Mouse (Mus musculus): ENCODE measurements at regions not wholly inside any gene's neighbourhood (a gene's known extent, or its start where the extent isn't known, plus 50 kb on each side); places are given as distances from the start of the nearest gene placed in this dataset.
"Not testable (repeated sequence)": the region's sequence is repeated elsewhere in the genome, so short reads cannot be mapped to it uniquely, and the experiment has no call there.

GRCm38 (mm10) chr4:23077603-23078002 lies 589.4 kb upstream of the Pou3f2 start:
- no peak for DNase-seq
- Histone ChIP-seq H3K4me2 (no peak overlapping the region), H3K27me3 (ENCODE audit: insufficient read depth, low read length) (no peaks in the 10 kb centered on the region), H3K9me3 (ENCODE audit: low read depth, low read length) (no peaks in the 10 kb centered on the region), H3K36me3 (ENCODE audit: insufficient read depth) (no peaks in the 10 kb centered on the region), H3K4me1 (ENCODE audit: insufficient read depth) (no peaks in the 10 kb centered on the region), H3K27ac (ENCODE audit: low read depth) (no peak overlapping the region), H3K9ac (no peak overlapping the region), H3K4me3 (ENCODE audit: low read depth, low read length) (no peak overlapping the region)
- 53% methylated on average over 2 of the region's 2 CpGs for WGBS
- no peak for TF ChIP-seq CTCF (IDR thresholded peaks at IDR 0.05; ENCODE audit: low read depth)
- no peak for ATAC-seq (ENCODE audit: insufficient read depth)

DNA sequence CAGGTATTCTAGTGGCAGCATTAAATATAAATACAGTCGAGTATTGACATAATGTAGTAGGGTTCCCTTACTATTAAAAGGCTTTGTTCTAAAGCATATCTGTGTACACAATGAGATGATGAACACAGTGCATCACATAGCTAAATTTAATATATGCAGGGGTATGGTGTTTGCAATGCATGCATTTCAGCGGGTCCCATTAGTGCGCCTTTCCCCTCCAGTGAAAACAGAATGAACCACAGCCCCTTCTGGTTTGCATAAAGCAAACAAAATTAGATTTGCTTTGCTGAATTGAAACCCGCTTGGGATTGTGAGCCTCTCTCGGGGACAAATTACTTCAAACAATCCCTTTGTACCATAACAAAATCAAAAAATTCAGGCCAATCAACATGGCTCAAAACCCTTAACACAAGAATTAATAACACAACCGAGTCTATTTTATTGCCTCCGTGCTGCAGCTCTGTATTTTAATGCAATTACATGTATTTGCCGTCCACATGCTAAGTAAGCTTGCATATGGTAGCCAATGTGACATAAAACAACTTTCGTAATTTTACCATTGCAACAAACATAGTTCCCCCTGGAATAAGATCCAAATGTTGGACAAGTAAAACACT lies 562.6 kb upstream of the Pou3f2 start:
- Histone ChIP-seq H3K9me3 (ENCODE audit: low read depth, low read length) (no peaks in the 10 kb centered on the region), H3K27me3 (ENCODE audit: insufficient read depth, low read length) (no peaks in the 10 kb centered on the region), H3K4me2 (no peak overlapping the region), H3K36me3 (ENCODE audit: insufficient read depth) (no peaks in the 10 kb centered on the region), H3K4me1 (ENCODE audit: insufficient read depth) (no peaks in the 10 kb centered on the region), H3K27ac (ENCODE audit: low read depth) (no peak overlapping the region), H3K9ac (no peak overlapping the region), H3K4me3 (ENCODE audit: low read depth, low read length) (no peak overlapping the region)
- no peak for ATAC-seq (ENCODE audit: insufficient read depth)
- TF ChIP-seq CTCF (IDR thresholded peaks at IDR 0.05; ENCODE audit: low read depth): no peak
- DNase-seq: no peak
- WGBS: 84% methylated on average over 9 of the region's 9 CpGs

DNA sequence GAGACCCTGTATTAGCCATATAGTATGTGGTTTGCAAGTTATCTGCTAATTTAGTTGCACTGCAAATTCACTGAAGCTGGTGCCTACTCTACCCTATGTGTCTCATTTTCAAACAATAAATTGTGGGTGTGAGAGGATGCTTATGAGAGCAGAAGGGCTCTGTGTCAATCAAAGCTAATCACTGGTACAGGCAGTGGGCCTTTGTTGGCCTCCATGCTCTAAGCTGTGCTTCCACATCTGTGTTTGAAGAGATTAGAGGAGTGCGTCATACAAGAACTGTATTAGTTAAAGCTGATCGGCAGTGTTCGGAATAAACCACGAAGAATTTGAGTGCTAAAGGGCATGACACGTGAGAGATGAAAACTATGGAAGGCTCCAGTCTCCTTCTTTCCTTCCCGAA lies 549.6 kb upstream of the Pou3f2 start:
- ATAC-seq (ENCODE audit: insufficient read depth) (no peak), DNase-seq (no peak)
- no peak for TF ChIP-seq CTCF (IDR thresholded peaks at IDR 0.05; ENCODE audit: low read depth)
- 78% methylated on average over 6 of the region's 6 CpGs for WGBS
- no peaks in the 10 kb centered on the region for H3K27me3 ChIP-seq (ENCODE audit: insufficient read depth, low read length)
- no peaks in the 10 kb centered on the region for H3K4me1 ChIP-seq (ENCODE audit: insufficient read depth)
- H3K9me3 ChIP-seq (ENCODE audit: low read depth, low read length): no peaks in the 10 kb centered on the region
- H3K36me3 ChIP-seq (ENCODE audit: insufficient read depth): no peaks in the 10 kb centered on the region
- H3K9ac ChIP-seq: no peak overlapping the region
- H3K27ac ChIP-seq (ENCODE audit: low read depth): no peak overlapping the region
- H3K4me2 ChIP-seq: no peak overlapping the region
- no peak overlapping the region for H3K4me3 ChIP-seq (ENCODE audit: low read depth, low read length)

GRCm38 (mm10) chr4:23031271-23031670 lies 543.1 kb upstream of the Pou3f2 start:
- ATAC-seq (ENCODE audit: insufficient read depth): no peak
- 73% methylated on average over 2 of the region's 2 CpGs for WGBS
- Histone ChIP-seq H3K9ac (no peak overlapping the region), H3K36me3 (ENCODE audit: insufficient read depth) (no peaks in the 10 kb centered on the region), H3K9me3 (ENCODE audit: low read depth, low read length) (no peaks in the 10 kb centered on the region), H3K4me1 (ENCODE audit: insufficient read depth) (no peaks in the 10 kb centered on the region), H3K27me3 (ENCODE audit: insufficient read depth, low read length) (no peaks in the 10 kb centered on the region), H3K4me3 (ENCODE audit: low read depth, low read length) (no peak overlapping the region), H3K4me2 (no peak overlapping the region), H3K27ac (ENCODE audit: low read depth) (no peak overlapping the region)
- no peak for DNase-seq
- no peak for TF ChIP-seq CTCF (IDR thresholded peaks at IDR 0.05; ENCODE audit: low read depth)

DNA sequence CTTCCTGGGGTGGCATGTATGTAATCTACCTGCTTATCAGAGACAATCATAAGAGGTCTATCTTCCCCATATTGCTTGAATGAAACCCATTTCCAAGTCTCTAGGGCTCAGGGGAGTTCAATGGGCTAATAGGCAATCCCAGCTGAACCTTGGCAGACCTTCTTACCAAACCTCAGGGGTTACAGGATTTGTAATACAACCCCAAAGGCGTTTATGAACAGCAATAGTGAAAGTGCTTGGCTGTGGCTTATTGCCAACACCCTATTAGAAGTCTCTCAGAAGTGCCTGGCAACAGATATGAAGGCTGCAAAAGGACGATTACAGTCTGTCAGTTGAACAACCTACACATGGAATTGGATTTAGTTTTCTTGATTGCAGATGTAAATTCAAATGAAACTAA lies 534.0 kb upstream of the Pou3f2 start:
- Histone ChIP-seq H3K27me3 (ENCODE audit: insufficient read depth, low read length) (no peaks in the 10 kb centered on the region), H3K9ac (no peak overlapping the region), H3K36me3 (ENCODE audit: insufficient read depth) (no peaks in the 10 kb centered on the region), H3K4me1 (ENCODE audit: insufficient read depth) (no peaks in the 10 kb centered on the region), H3K4me3 (ENCODE audit: low read depth, low read length) (no peak overlapping the region), H3K4me2 (no peak overlapping the region), H3K27ac (ENCODE audit: low read depth) (no peak overlapping the region), H3K9me3 (ENCODE audit: low read depth, low read length) (no peaks in the 10 kb centered on the region)
- 43% methylated on average over 2 of the region's 2 CpGs for WGBS
- TF ChIP-seq CTCF (IDR thresholded peaks at IDR 0.05; ENCODE audit: low read depth): no peak
- ATAC-seq (ENCODE audit: insufficient read depth) (no peak), DNase-seq (no peak)

DNA sequence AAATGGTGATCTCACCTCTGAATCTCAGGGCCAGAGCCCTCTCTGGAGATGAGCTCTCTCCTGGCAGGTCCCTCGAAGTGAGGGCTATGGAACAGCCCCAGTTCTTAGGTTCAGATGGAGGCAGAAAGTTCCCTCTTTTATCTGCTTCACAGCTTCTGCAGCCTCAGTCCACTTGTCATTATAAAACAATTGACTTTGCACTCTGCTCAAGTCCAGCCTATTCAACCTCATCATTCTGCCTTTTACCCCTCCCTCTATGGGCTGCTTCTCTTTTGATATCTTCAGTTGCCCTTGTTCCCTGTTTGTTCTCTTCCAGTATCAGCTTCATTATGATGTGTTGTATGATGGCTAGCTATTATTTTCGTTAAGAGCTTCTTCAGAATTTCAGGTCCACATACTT lies 522.2 kb upstream of the Pou3f2 start:
- no peak overlapping the region for H3K9ac ChIP-seq
- no peaks in the 10 kb centered on the region for H3K9me3 ChIP-seq (ENCODE audit: low read depth, low read length)
- H3K4me3 ChIP-seq (ENCODE audit: low read depth, low read length): no peak overlapping the region
- TF ChIP-seq CTCF (IDR thresholded peaks at IDR 0.05; ENCODE audit: low read depth): no peak
- H3K4me1 ChIP-seq (ENCODE audit: insufficient read depth): no peaks in the 10 kb centered on the region
- DNase-seq: no peak
- H3K27ac ChIP-seq (ENCODE audit: low read depth): no peak overlapping the region
- WGBS: 51% methylated on average over 2 of the region's 2 CpGs
- ATAC-seq (ENCODE audit: insufficient read depth): no peak
- no peaks in the 10 kb centered on the region for H3K27me3 ChIP-seq (ENCODE audit: insufficient read depth, low read length)
- H3K4me2 ChIP-seq: no peak overlapping the region
- H3K36me3 ChIP-seq (ENCODE audit: insufficient read depth): no peaks in the 10 kb centered on the region

GRCm38 (mm10) chr4:23009196-23009595 lies 521.0 kb upstream of the Pou3f2 start:
- H3K9ac ChIP-seq; H3K4me1 ChIP-seq (ENCODE audit: insufficient read depth); H3K36me3 ChIP-seq (ENCODE audit: insufficient read depth); H3K4me2 ChIP-seq; DNase-seq; H3K27ac ChIP-seq (ENCODE audit: low read depth); H3K4me3 ChIP-seq (ENCODE audit: low read depth, low read length); ATAC-seq (ENCODE audit: insufficient read depth); H3K9me3 ChIP-seq (ENCODE audit: low read depth, low read length); H3K27me3 ChIP-seq (ENCODE audit: insufficient read depth, low read length): not testable (repeated sequence)
- 44% methylated on average over 3 of the region's 3 CpGs for WGBS

DNA sequence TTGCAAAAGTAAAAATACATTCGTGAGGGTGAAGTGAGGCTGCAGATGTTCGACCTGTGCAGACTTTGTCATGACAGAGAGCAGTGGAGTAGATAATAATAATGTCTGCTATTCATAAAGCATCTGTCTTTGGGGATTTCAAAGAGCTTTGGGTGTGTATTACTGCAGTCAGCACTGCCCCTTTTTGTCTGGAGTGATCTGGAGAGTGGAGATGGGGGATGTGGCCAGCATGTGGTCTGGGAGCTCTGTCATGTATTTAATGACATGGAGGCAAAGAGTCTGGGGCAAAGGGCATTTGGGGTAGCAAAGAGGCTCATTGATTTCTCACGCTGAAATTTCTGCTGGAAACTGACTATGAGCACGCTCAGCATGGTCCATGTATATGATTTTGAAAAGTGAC lies 510.8 kb upstream of the Pou3f2 start:
- 45% methylated on average over 4 of the region's 4 CpGs for WGBS
- no peak for DNase-seq
- no peak overlapping the region for H3K4me2 ChIP-seq

More for the DNA sequence above, 510.8 kb upstream of the Pou3f2 start:
- H3K9me3 ChIP-seq (ENCODE audit: low read depth, low read length): no peaks in the 10 kb centered on the region
- no peak overlapping the region for H3K9ac ChIP-seq
- no peaks in the 10 kb centered on the region for H3K27me3 ChIP-seq (ENCODE audit: insufficient read depth, low read length)
- no peaks in the 10 kb centered on the region for H3K36me3 ChIP-seq (ENCODE audit: insufficient read depth)
- H3K4me3 ChIP-seq (ENCODE audit: low read depth, low read length): no peak overlapping the region
- no peak overlapping the region for H3K27ac ChIP-seq (ENCODE audit: low read depth)
- H3K4me1 ChIP-seq (ENCODE audit: insufficient read depth): no peaks in the 10 kb centered on the region
- TF ChIP-seq CTCF (IDR thresholded peaks at IDR 0.05; ENCODE audit: low read depth): no peak
- no peak for ATAC-seq (ENCODE audit: insufficient read depth)

Data from lung, embryonic 14.5 days (tissue).